Comparison of ENCODE assay signal across 8 mouse cellular contexts in the genomic region with DNA sequence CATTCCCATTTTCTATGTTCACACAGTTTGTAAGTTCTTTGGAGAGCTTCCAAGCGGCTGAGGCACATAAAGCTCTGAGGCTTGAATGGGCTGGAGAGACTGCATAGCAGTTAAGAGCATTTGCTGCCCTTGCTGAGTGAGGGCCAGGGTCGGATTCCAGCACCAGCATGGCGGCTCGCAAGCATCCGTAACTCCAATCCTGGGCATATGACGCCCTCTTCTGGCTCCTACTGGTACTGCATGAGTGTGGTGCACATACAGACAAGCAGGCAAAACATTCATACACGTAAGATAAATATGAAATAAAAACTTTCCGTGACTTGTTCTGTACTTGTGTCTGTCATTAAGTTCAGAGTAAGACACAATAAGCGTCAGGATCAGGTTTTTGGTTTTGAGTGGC. TPM values are rescaled to one million over a fixed set of nuclear protein-coding genes. Genes with fewer than 3 reads are reported as not detected.
DNase-seq lines count a peak whose midpoint lies in the region; ATAC-seq and TF ChIP-seq lines count a peak whose summit lies in the region.

No protein-coding gene starts in this region.

- H3K9me3 ChIP-seq in embryonic facial prominence, embryonic 13.5 days, result no peaks in the 10 kb centered on the region

- H3K4me2 ChIP-seq in embryonic facial prominence, embryonic 13.5 days, result no peak overlapping the region

- H3K9ac ChIP-seq in embryonic facial prominence, embryonic 13.5 days, result no peak overlapping the region

- 54% methylated on average over 9 of the region's 9 CpGs for WGBS in embryonic facial prominence, embryonic 13.5 days

- H3K27ac ChIP-seq in left cerebral cortex, adult 2 months, result no peak overlapping the region
- 0 out of 2 replicates have a peak overlapping the region, but pooled peaks have one; percentile 17 for H3K27ac ChIP-seq in embryonic facial prominence, embryonic 13.5 days

- no peaks in the 10 kb centered on the region for H3K36me3 ChIP-seq in embryonic facial prominence, embryonic 13.5 days

- no peaks in the 10 kb centered on the region for H3K27me3 ChIP-seq in embryonic facial prominence, embryonic 13.5 days

- peak in 1 of 2 experiments; percentile 25 for DNase-seq in left cerebral cortex, adult 2 months (ENCODE audit: extremely low spot score in 1 of 2, low spot score in 2 of 2)
- DNase-seq in left cerebral cortex, postnatal 25 days (ENCODE audit: low spot score in 2 of 2), result no peak
- peak; percentile 92 for DNase-seq in R1 (ENCODE audit: low read depth, low spot score)
- DNase-seq in kidney, postnatal 36 days, result peak; percentile 58 to 83
- peak; percentile 35 to 39 for DNase-seq in natural killer cell, adult 2 months (ENCODE audit: low spot score in 2 of 2)
- no peak for DNase-seq in frontal cortex, postnatal 10 days (ENCODE audit: low spot score in 2 of 2)
- DNase-seq in right cerebral cortex, postnatal 10 days (ENCODE audit: low spot score in 2 of 2), result no peak

- peak; percentile 57 for TF ChIP-seq CTCF in left cerebral cortex, adult 2 months (IDR thresholded peaks at IDR 0.05)

- intact Hi-C loops in left cerebral cortex, adult 2 months (cut with DNase I), result loop anchor here (2.0 kb wide), 1 partner anchor 33 kb away; a partner anchor contains a TSS
- intact Hi-C loops in left cerebral cortex, postnatal 25 days (cut with DNase I), result no loop called here

- peaks cover 17% of the 10 kb centered on the region; the same call in 1 of the 2 replicates for H3K4me1 ChIP-seq in embryonic facial prominence, embryonic 13.5 days

- ATAC-seq in embryonic facial prominence, embryonic 13.5 days (ENCODE audit: insufficient number of reproducible peaks, insufficient read depth, low FRiP score, low TSS enrichment, low read depth), result no peak

- H3K4me3 ChIP-seq in left cerebral cortex, adult 2 months, result no peak overlapping the region
- no peak overlapping the region for H3K4me3 ChIP-seq in embryonic facial prominence, embryonic 13.5 days

RNA-seq across cellular contexts. Expression of a gene that starts 19.6 kb away (rescaled TPM):
- total RNA-seq in left cerebral cortex, adult 2 months (2021), result 1 to 10 TPM; 1.4 to 1.9 TPM
- total RNA-seq in left cerebral cortex, postnatal 25 days (2021), result 1 to 10 TPM; 1.9 to 2.2 TPM
- polyA plus RNA-seq in embryonic facial prominence, embryonic 13.5 days (2015; fragmentation: Nextera tagmentation; extraction: Ambion mirVana), result 2.8 and 3.8 TPM in 2 replicates

RNA-seq across cellular contexts. Expression of a gene that starts 19.8 kb away (rescaled TPM):
- 10 to 100 TPM in 1 of 2 experiments, 1 to 10 TPM in 1; 9.5 to 10.6 TPM for total RNA-seq in left cerebral cortex, adult 2 months (2021)
- total RNA-seq in left cerebral cortex, postnatal 25 days (2021), result 1 to 10 TPM; 8.6 to 8.9 TPM
- 5.7 and 6.4 TPM in 2 replicates for polyA plus RNA-seq in embryonic facial prominence, embryonic 13.5 days (2015; fragmentation: Nextera tagmentation; extraction: Ambion mirVana)

RNA-seq across cellular contexts. Expression of a gene that starts 29.9 kb away (rescaled TPM):
- 1 to 10 TPM; 3.3 to 3.8 TPM for total RNA-seq in left cerebral cortex, adult 2 months (2021)
- 1 to 10 TPM; 2.0 to 2.7 TPM for total RNA-seq in left cerebral cortex, postnatal 25 days (2021)
- 0.21 and 0.39 TPM in 2 replicates for polyA plus RNA-seq in embryonic facial prominence, embryonic 13.5 days (2015; fragmentation: Nextera tagmentation; extraction: Ambion mirVana)

RNA-seq across cellular contexts. Expression of a gene that starts 33.6 kb away (rescaled TPM):
- total RNA-seq in left cerebral cortex, adult 2 months (2021), result 100 to 1,000 TPM; 108 to 111 TPM
- total RNA-seq in left cerebral cortex, postnatal 25 days (2021), result 10 to 100 TPM; 94.3 to 97.5 TPM
- polyA plus RNA-seq in embryonic facial prominence, embryonic 13.5 days (2015; fragmentation: Nextera tagmentation; extraction: Ambion mirVana), result 119 and 122 TPM in 2 replicates

RNA-seq across cellular contexts. Expression of a gene that starts 43.0 kb away (rescaled TPM):
- 10 to 100 TPM; 55.1 to 56.6 TPM for total RNA-seq in left cerebral cortex, adult 2 months (2021)
- 10 to 100 TPM; 53.3 to 53.6 TPM for total RNA-seq in left cerebral cortex, postnatal 25 days (2021)
- polyA plus RNA-seq in embryonic facial prominence, embryonic 13.5 days (2015; fragmentation: Nextera tagmentation; extraction: Ambion mirVana), result 27.3 and 31.3 TPM in 2 replicates

Comparison
In these comparisons a context has a peak if more than half of its experiments do, and no peak if none do; other contexts are left out.
1. DNase-seq: peak in R1 (single experiment), kidney, postnatal 36 days (2 of 2) and natural killer cell, adult 2 months (2 of 2); none in left cerebral cortex, postnatal 25 days (0 of 2), frontal cortex, postnatal 10 days (0 of 2) and right cerebral cortex, postnatal 10 days (0 of 2).